Mouse (Mus musculus) forebrain, embryonic 11.5 days (tissue): ENCODE results near the gene Pinlyp. TPM values are rescaled to one million over a fixed set of nuclear protein-coding genes. Genes with fewer than 3 reads are reported as not detected.
"Not testable (repeated sequence)": the region's sequence is repeated elsewhere in the genome, so short reads cannot be mapped to it uniquely, and the experiment has no call there.

ENCODE experiments used
- ATAC-seq: fragments of 200-750 bp; cut with Nextera tagmentation; replicated peaks from 2 replicates; pipeline ENCODE4 v1.8.0; 2017; ENCODE audit warnings: moderate TSS enrichment; ENCODE audit not compliant: low FRiP score
- DNase-seq: peaks from one replicate; pipeline ENCODE4 v3.0.0-alpha.2; 2017; ENCODE audit warnings: low spot score
- H3K27ac ChIP-seq: fragments of 300-500 bp; sonication (generic); 2 replicates; pipeline ENCODE4 v1.5.1; 2014; ENCODE audit warnings: low read depth, low read length
- H3K27me3 ChIP-seq: fragments of 300-500 bp; sonication (generic); 2 replicates; pipeline ENCODE4 v1.6.1; 2014; ENCODE audit warnings: mild to moderate bottlenecking, low read length, mixed read lengths; ENCODE audit not compliant: control insufficient read depth, insufficient read depth
- H3K36me3 ChIP-seq: fragments of 300-500 bp; sonication (generic); 2 replicates; pipeline ENCODE4 v1.6.1; 2014; ENCODE audit warnings: mild to moderate bottlenecking, low read length, moderate library complexity, mixed read lengths; ENCODE audit not compliant: control insufficient read depth, insufficient read depth
- H3K4me1 ChIP-seq: fragments of 300-500 bp; sonication (generic); replicated peaks from 2 replicates; pipeline ENCODE4 v1.6.1; 2014; ENCODE audit warnings: low read length, mixed read lengths; ENCODE audit not compliant: control insufficient read depth, insufficient read depth
- H3K4me2 ChIP-seq: fragments of 300-500 bp; sonication (generic); 2 replicates; pipeline ENCODE4 v1.6.1; 2014; ENCODE audit warnings: low read depth, mild to moderate bottlenecking, low read length, moderate library complexity, mixed read lengths; ENCODE audit not compliant: severe bottlenecking
- H3K4me3 ChIP-seq: fragments of 300-500 bp; sonication (generic); 2 replicates; pipeline ENCODE4 v1.5.1; 2014; ENCODE audit warnings: low read depth, low read length
- H3K9ac ChIP-seq: fragments of 300-500 bp; sonication (generic); 2 replicates; pipeline ENCODE4 v1.6.1; 2014; ENCODE audit warnings: low read length
- H3K9me3 ChIP-seq: fragments of 300-500 bp; sonication (generic); 2 replicates; pipeline ENCODE4 v1.6.1; 2016; ENCODE audit warnings: low read length, mixed read lengths; ENCODE audit not compliant: control insufficient read depth
- WGBS: fragments of 180-500 bp; shearing (Covaris S2); extraction: QIAGEN DNeasy Blood & Tissue Kit; methylation state at CpG from one replicate; pipeline ENCODE4 v1.1.7; 2014; 5-methylcytosine and 5-hydroxymethylcytosine counted together
- polyA plus RNA-seq: library from polyadenylated mRNA; unstranded; fragments of >200 nt; fragmentation: Nextera tagmentation; extraction: Ambion mirVana; gene quantifications from 2 replicates; pipeline ENCODE4 v1.2.1, GENCODE M21; 2014

The Pinlyp gene
- polyA plus RNA-seq, 1 experiment from 2014 or later = not detected

- Histone ChIP-seq H3K27ac (no peak overlapping the region), H3K36me3 (no peaks in the 10 kb centered on the region), H3K4me2 (no peak overlapping the region), H3K4me3 (no peak overlapping the region), H3K9me3 (no peaks in the 10 kb centered on the region), H3K27me3 (no peaks in the 10 kb centered on the region), H3K9ac (no peak overlapping the region), H3K4me1 (peaks cover 3% of the 10 kb centered on the region; the same call in 1 of the 2 replicates)
- DNase-seq = no peak
- 90% methylated on average over 12 of the region's 12 CpGs for WGBS
- no peak for ATAC-seq
These were observed 20.1 kb downstream of the Pinlyp start for GRCm38 (mm10) chr7:24525686-24526420.

DNA sequence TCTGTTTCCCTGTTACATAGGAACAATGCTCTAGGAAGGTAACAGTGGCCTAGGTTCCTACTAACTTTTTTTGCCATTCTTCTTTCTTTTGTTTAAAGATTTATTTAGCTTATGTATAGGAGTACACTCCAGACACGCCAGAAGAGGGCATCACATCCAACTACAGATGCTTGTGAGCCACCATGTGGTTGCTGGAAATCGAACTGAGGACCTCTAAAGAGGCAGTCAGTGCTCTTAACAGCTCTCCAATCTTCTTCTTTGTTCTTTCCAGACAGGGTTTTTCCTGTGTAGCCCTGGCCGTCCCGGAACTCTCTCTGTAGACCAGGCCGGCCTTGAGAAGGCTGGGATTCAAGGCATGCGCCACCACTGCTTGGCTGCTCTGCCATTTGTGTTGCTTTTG is 20.9 kb downstream of the Pinlyp start:
- DNase-seq (no peak), ATAC-seq (no peak)
- 81% methylated on average over 6 of the region's 6 CpGs for WGBS

GRCm38 (mm10) chr7:24523723-24524122 is 22.2 kb downstream of the Pinlyp start:
- Histone ChIP-seq H3K27ac (no peak overlapping the region), H3K36me3 (no peaks in the 10 kb centered on the region), H3K9me3 (no peaks in the 10 kb centered on the region), H3K4me2 (no peak overlapping the region), H3K27me3 (no peaks in the 10 kb centered on the region), H3K4me3 (no peak overlapping the region), H3K9ac (no peak overlapping the region), H3K4me1 (no peaks in the 10 kb centered on the region)
- WGBS = 88% methylated on average over 6 of the region's 6 CpGs
- ATAC-seq (no peak), DNase-seq (no peak)

More for the DNA sequence above, 20.9 kb downstream of the Pinlyp start:
- Histone ChIP-seq H3K27ac (no peak overlapping the region), H3K9me3 (no peaks in the 10 kb centered on the region), H3K36me3 (no peaks in the 10 kb centered on the region), H3K4me1 (peaks cover 3% of the 10 kb centered on the region; the same call in 1 of the 2 replicates), H3K9ac (no peak overlapping the region), H3K4me2 (no peak overlapping the region), H3K27me3 (no peaks in the 10 kb centered on the region), H3K4me3 (no peak overlapping the region)

DNA sequence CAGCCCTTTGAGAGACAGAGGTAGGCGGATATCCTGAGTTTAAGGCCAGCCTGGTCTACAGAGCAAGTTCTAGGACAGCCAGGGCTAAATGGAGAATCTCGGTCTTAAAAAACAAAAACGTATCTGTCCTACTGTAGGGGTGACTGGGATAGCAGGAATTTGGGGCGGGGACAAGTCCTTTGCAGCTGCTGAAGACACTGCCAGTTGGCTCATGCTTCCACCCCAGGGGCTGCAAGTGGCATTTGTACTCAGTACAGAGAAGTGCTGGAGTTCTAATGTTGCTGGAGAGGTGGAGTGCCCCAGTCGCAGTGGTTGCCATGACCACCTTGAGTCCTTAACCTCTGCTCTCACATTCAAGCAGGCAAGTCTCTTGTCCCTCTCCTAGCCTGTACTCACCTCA is 23.1 kb downstream of the Pinlyp start:
- no peaks in the 10 kb centered on the region for H3K9me3 ChIP-seq
- H3K4me1 ChIP-seq = no peaks in the 10 kb centered on the region
- no peaks in the 10 kb centered on the region for H3K27me3 ChIP-seq
- ATAC-seq (no peak), DNase-seq (no peak)
- WGBS = 55% methylated on average over 5 of the region's 5 CpGs
- no peaks in the 10 kb centered on the region for H3K36me3 ChIP-seq
- no peak overlapping the region for H3K27ac ChIP-seq
- no peak overlapping the region for H3K9ac ChIP-seq
- no peak overlapping the region for H3K4me3 ChIP-seq
- H3K4me2 ChIP-seq = no peak overlapping the region

GRCm38 (mm10) chr7:24520054-24520453 is 25.9 kb downstream of the Pinlyp start:
- not testable (repeated sequence) for H3K36me3 ChIP-seq
- WGBS = 94% methylated on average over 10 of the region's 10 CpGs

GRCm38 (mm10) chr7:24519130-24519529 is 26.8 kb downstream of the Pinlyp start:
- Histone ChIP-seq H3K36me3 (no peaks in the 10 kb centered on the region; the same call in 1 of the 2 replicates), H3K27me3 (no peaks in the 10 kb centered on the region), H3K9me3 (no peaks in the 10 kb centered on the region), H3K4me1 (no peaks in the 10 kb centered on the region), H3K4me3 (no peak overlapping the region), H3K9ac (no peak overlapping the region), H3K4me2 (no peak overlapping the region), H3K27ac (no peak overlapping the region)
- no peak for ATAC-seq
- 26% methylated on average over 3 of the region's 3 CpGs for WGBS
- no peak for DNase-seq

More at GRCm38 (mm10) chr7:24520054-24520453, 25.9 kb downstream of the Pinlyp start:
- DNase-seq, H3K4me1 ChIP-seq, H3K4me2 ChIP-seq, H3K9me3 ChIP-seq, H3K9ac ChIP-seq, H3K4me3 ChIP-seq, H3K27me3 ChIP-seq, H3K27ac ChIP-seq, ATAC-seq: not testable (repeated sequence)

DNA sequence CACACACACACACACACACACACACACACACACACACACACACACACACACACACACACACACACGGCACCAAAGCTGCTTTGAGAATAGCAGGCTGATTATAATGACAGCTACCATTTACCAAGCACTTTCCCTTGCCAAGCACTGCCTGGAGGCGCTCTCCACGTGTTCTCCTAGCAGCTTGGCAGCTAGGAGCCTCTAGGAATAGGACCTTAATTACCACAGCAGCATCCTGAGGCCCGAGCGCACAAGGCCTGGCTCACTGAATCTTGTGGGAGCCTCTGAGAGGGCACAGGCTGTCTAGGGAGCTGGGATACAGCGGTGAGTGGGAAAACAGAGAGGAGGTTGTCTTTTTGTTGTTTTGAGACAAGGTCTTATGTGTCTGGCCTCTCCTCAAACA is 28.3 kb downstream of the Pinlyp start:
- no peaks in the 10 kb centered on the region for H3K4me1 ChIP-seq
- H3K27me3 ChIP-seq = no peaks in the 10 kb centered on the region
- ATAC-seq (no peak), DNase-seq (no peak)
- 56% methylated on average over 6 of the region's 6 CpGs for WGBS
- H3K9me3 ChIP-seq = no peaks in the 10 kb centered on the region
- H3K9ac ChIP-seq = no peak overlapping the region
- H3K4me2 ChIP-seq = no peak overlapping the region
- H3K36me3 ChIP-seq = no peaks in the 10 kb centered on the region; the same call in 1 of the 2 replicates
- H3K27ac ChIP-seq = no peak overlapping the region
- H3K4me3 ChIP-seq = no peak overlapping the region

DNA sequence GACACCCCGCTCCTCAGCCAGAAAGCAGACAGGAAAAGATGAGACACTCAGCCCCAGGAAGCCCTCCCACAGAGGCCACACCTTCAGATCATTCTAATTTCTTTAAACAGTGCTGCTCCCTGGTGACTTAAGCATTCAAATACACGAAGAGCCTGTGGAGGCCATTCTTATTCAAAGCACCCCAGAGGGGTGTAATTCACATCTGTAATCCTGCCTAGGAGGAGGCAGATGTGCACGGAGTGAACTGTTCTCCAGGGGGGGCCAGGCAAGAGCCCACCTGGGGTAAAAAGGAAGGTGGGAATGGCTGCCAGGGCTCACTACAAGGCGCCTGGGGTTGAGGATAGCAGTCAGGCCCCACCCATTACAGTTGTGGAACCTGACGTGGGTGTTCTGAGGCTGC is 28.8 kb downstream of the Pinlyp start:
- Histone ChIP-seq H3K9me3 (no peaks in the 10 kb centered on the region), H3K4me3 (no peak overlapping the region), H3K9ac (no peak overlapping the region), H3K36me3 (no peaks in the 10 kb centered on the region; the same call in 1 of the 2 replicates), H3K27ac (no peak overlapping the region), H3K27me3 (no peaks in the 10 kb centered on the region), H3K4me2 (no peak overlapping the region), H3K4me1 (no peaks in the 10 kb centered on the region)
- no peak for ATAC-seq
- no peak for DNase-seq
- WGBS = 30% methylated on average over 5 of the region's 5 CpGs

DNA sequence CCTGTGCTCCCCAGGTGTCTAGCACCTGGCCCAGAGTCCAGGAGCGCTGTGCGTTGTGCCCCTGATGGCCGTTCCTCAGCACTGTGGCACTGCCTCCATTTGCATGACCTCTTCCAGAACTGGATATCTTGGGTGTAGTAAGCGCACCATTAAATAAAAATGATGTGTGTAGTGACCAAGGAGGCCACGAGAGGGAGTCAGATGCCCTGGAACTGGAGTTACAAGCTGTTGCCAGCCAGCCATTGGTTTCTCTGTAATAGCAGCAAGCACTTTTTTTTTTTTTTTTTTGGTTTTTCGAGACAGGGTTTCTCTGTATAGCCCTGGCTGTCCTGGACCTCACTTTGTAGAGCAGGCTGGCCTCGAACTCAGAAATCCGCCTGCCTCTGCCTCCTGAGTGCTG is 29.6 kb downstream of the Pinlyp start:
- ATAC-seq, H3K36me3 ChIP-seq: not testable (repeated sequence)

More for the DNA sequence above, 29.6 kb downstream of the Pinlyp start:
- 72% methylated on average over 6 of the region's 8 CpGs for WGBS
- not testable (repeated sequence) for H3K4me1 ChIP-seq, H3K9ac ChIP-seq, H3K4me3 ChIP-seq, H3K4me2 ChIP-seq, H3K27ac ChIP-seq, H3K9me3 ChIP-seq, DNase-seq, H3K27me3 ChIP-seq
